Mouse (Mus musculus) adrenal gland, postnatal 36 days (tissue): ENCODE measurements around the gene Pcbp4. TPM values are rescaled to one million over a fixed set of nuclear protein-coding genes. Genes with fewer than 3 reads are reported as not detected.
"Not testable (repeated sequence)": the region's sequence is repeated elsewhere in the genome, so short reads cannot be mapped to it uniquely, and the experiment has no call there.

Experiments used
- DNase-seq, 2 experiments: peaks; one replicate each; pipeline ENCODE4 v3.0.0; 2021; ENCODE audit warnings: mixed read lengths in 1 of 2
- total RNA-seq, 2 experiments: library from RNA; stranded (reverse); gene quantifications; 2 replicates each; pipeline ENCODE4 v1.2.3; 2021

The Pcbp4 gene
- total RNA-seq, 2 experiments from 2014 or later, result 20.2 to 27.7 TPM

GRCm38 (mm10) chr9:106480541-106480940, 27.4 kb downstream of the Pcbp4 start:
- no peak for DNase-seq

GRCm38 (mm10) chr9:106481075-106481474, 28.0 kb downstream of the Pcbp4 start:
- no peak for DNase-seq

GRCm38 (mm10) chr9:106481676-106482075, 28.6 kb downstream of the Pcbp4 start:
- DNase-seq, result no peak

- no peak for DNase-seq
These were observed 29.6 kb downstream of the Pcbp4 start for GRCm38 (mm10) chr9:106482578-106483115.

GRCm38 (mm10) chr9:106483136-106483535, 30.0 kb downstream of the Pcbp4 start:
- DNase-seq, result no peak

- no peak for DNase-seq
These were observed 30.5 kb downstream of the Pcbp4 start for GRCm38 (mm10) chr9:106483606-106484005.

GRCm38 (mm10) chr9:106485076-106485475, 32.0 kb downstream of the Pcbp4 start:
- no peak for DNase-seq

GRCm38 (mm10) chr9:106487602-106488001, 34.5 kb downstream of the Pcbp4 start:
- DNase-seq, result not testable (repeated sequence)

GRCm38 (mm10) chr9:106499667-106500066, 46.6 kb downstream of the Pcbp4 start, which contains the start of gene Iqcf1:
Gene Iqcf1 (plus strand): TSS chr9:106499967.
- DNase-seq, result peak in 1 of 2 experiments; percentile 27

- no peak for DNase-seq
These were observed 48.8 kb downstream of the Pcbp4 start for GRCm38 (mm10) chr9:106501846-106502245.

- no peak for DNase-seq
These were observed 51.2 kb downstream of the Pcbp4 start for GRCm38 (mm10) chr9:106504246-106504645.

GRCm38 (mm10) chr9:106509356-106509755, 56.3 kb downstream of the Pcbp4 start:
- DNase-seq, result no peak

- DNase-seq, result no peak
These were observed 59.8 kb downstream of the Pcbp4 start for GRCm38 (mm10) chr9:106512729-106513450.

- DNase-seq, result no peak
These were observed 60.5 kb downstream of the Pcbp4 start for GRCm38 (mm10) chr9:106513566-106513965.

Other genes with a start within 250 kb of the Pcbp4 start
- gene Tlr9, start 230.7 kb upstream of the Pcbp4 start, total RNA-seq, result under 1 TPM; 0.89 TPM
- gene Alas1, start 204.6 kb upstream of the Pcbp4 start, total RNA-seq, result 1,000 to 10,000 TPM; 1,599 to 3,152 TPM
- 1 to 10 TPM; 3.6 to 5.6 TPM for gene Poc1a, start 172.2 kb upstream of the Pcbp4 start, total RNA-seq
- 10 to 100 TPM; 16.4 to 24.1 TPM for gene Dusp7, start 84.7 kb upstream of the Pcbp4 start, total RNA-seq
- gene Rpl29, start 23.8 kb upstream of the Pcbp4 start, total RNA-seq, result 100 to 1,000 TPM; 403 to 411 TPM
- gene Acy1, start 15.0 kb upstream of the Pcbp4 start, total RNA-seq, result 10 to 100 TPM; 11.7 to 14.8 TPM
- 10 to 100 TPM; 25.2 to 45.0 TPM for gene Abhd14b, start 5.8 kb upstream of the Pcbp4 start, total RNA-seq
- 10 to 100 TPM; 18.9 to 20.2 TPM for gene Abhd14a, start 5.6 kb upstream of the Pcbp4 start, total RNA-seq
- under 1 TPM in 1 of 2 experiments, not detected in 1; 0.13 TPM for gene Gpr62, start 12.6 kb downstream of the Pcbp4 start, total RNA-seq
- 10 to 100 TPM; 28.0 to 37.2 TPM for gene Rrp9, start 22.7 kb downstream of the Pcbp4 start, total RNA-seq
- 10 to 100 TPM; 37.8 to 55.4 TPM for gene Parp3, start 23.7 kb downstream of the Pcbp4 start, total RNA-seq
- gene Iqcf1, start 46.7 kb downstream of the Pcbp4 start, total RNA-seq, result not detected
- not detected for gene Iqcf5, start 61.3 kb downstream of the Pcbp4 start, total RNA-seq
- not detected for gene Iqcf3, start 108.3 kb downstream of the Pcbp4 start, total RNA-seq
- gene Iqcf4, start 117.7 kb downstream of the Pcbp4 start, total RNA-seq, result not detected
- not detected for gene Iqcf6, start 173.3 kb downstream of the Pcbp4 start, total RNA-seq
- gene Grm2, start 202.8 kb downstream of the Pcbp4 start, total RNA-seq, result not detected
- gene Tex264, start 232.6 kb downstream of the Pcbp4 start, total RNA-seq, result 100 to 1,000 TPM; 109 to 149 TPM